Mouse (Mus musculus) c-Kit-positive CD71-positive TER-119-negative erythroid progenitor cells, embryonic 14.5 days (primary cell): ENCODE data around the gene Robo2.

Experiments
- DNase-seq: peaks from one replicate; pipeline ENCODE4 v3.0.0-alpha.2; 2013; ENCODE audit warnings: low read depth

The Robo2 gene

GRCm38 (mm10) chr16:74321666-74322371, 89.8 kb downstream of the Robo2 start:
- no peak for DNase-seq

- no peak for DNase-seq
Observed at GRCm38 (mm10) chr16:74316150-74316549, 95.5 kb downstream of the Robo2 start.

- DNase-seq, result no peak
Observed at GRCm38 (mm10) chr16:74313222-74313621, 98.4 kb downstream of the Robo2 start.

GRCm38 (mm10) chr16:74307543-74307887, 104.1 kb downstream of the Robo2 start:
- DNase-seq, result no peak

- no peak for DNase-seq
Observed at GRCm38 (mm10) chr16:74306876-74307542, 104.6 kb downstream of the Robo2 start.

GRCm38 (mm10) chr16:74287878-74288277, 123.7 kb downstream of the Robo2 start:
- no peak for DNase-seq

GRCm38 (mm10) chr16:74282549-74282948, 129.1 kb downstream of the Robo2 start:
- DNase-seq, result no peak

GRCm38 (mm10) chr16:74276855-74277573, 134.6 kb downstream of the Robo2 start:
- no peak for DNase-seq

GRCm38 (mm10) chr16:74274596-74274995, 137.0 kb downstream of the Robo2 start:
- no peak for DNase-seq

- no peak for DNase-seq
Observed at GRCm38 (mm10) chr16:74272993-74273392, 138.6 kb downstream of the Robo2 start.

- DNase-seq, result no peak
Observed at GRCm38 (mm10) chr16:74258241-74258640, 153.4 kb downstream of the Robo2 start.

- DNase-seq, result no peak
Observed at GRCm38 (mm10) chr16:74244452-74244851, 167.2 kb downstream of the Robo2 start.

GRCm38 (mm10) chr16:74241534-74241933, 170.1 kb downstream of the Robo2 start:
- no peak for DNase-seq

GRCm38 (mm10) chr16:74237411-74237930, 174.2 kb downstream of the Robo2 start:
- DNase-seq, result no peak

GRCm38 (mm10) chr16:74234393-74235059, 177.1 kb downstream of the Robo2 start:
- no peak for DNase-seq

- DNase-seq, result no peak
Observed at GRCm38 (mm10) chr16:74233596-74233995, 178.0 kb downstream of the Robo2 start.

- no peak for DNase-seq
Observed at GRCm38 (mm10) chr16:74227285-74227684, 184.3 kb downstream of the Robo2 start.

- DNase-seq, result no peak
Observed at GRCm38 (mm10) chr16:74225423-74226272, 186.0 kb downstream of the Robo2 start.

- DNase-seq, result no peak
Observed at GRCm38 (mm10) chr16:74222501-74222900, 189.1 kb downstream of the Robo2 start.

- DNase-seq, result no peak
Observed at GRCm38 (mm10) chr16:74216879-74217415, 194.7 kb downstream of the Robo2 start.

- DNase-seq, result no peak
Observed at GRCm38 (mm10) chr16:74215791-74216190, 195.8 kb downstream of the Robo2 start.
